Mouse (Mus musculus) small intestine, adult 2 months (tissue): ENCODE data around the gene Lsm12.

Experiments
- CTCF ChIP-seq: fragments of 200-500 bp; IDR thresholded peaks from 2 replicates; pipeline ENCODE4 v1.5.1; 2012; ENCODE audit warnings: low read depth, mild to moderate bottlenecking, control low read depth, inconsistent platforms, low read length, moderate library complexity, mixed read lengths; ENCODE audit not compliant: insufficient replicate concordance, insufficient read length; ENCODE audit errors: extremely low read depth
- POLR2A ChIP-seq: fragments of 200-500 bp; IDR thresholded peaks from 2 replicates; pipeline ENCODE4 v1.6.1; 2012; ENCODE audit warnings: low read depth, mild to moderate bottlenecking, control low read depth, inconsistent platforms, low read length, moderate library complexity

- no peak for TF ChIP-seq CTCF
- TF ChIP-seq POLR2A: no peak
Measured at GRCm38 (mm10) chr11:102228646-102229268, 43.7 kb upstream of the Lsm12 start.
